Mouse (Mus musculus) heart, adult 18-20 months (tissue): ENCODE measurements around the gene Hipk4. TPM values are rescaled to one million over a fixed set of nuclear protein-coding genes. Genes with fewer than 3 reads are reported as not detected.

ENCODE experiments used
- total RNA-seq, 2 experiments: library from RNA; stranded (reverse); gene quantifications; 2 replicates each; pipeline ENCODE4 v1.2.3; 2021

Gene Hipk4
- total RNA-seq, 2 experiments from 2014 or later, result 0.10 TPM; not detected in 1

Other genes with a start within 250 kb of the Hipk4 start
- gene Ltbp4, start 185.6 kb upstream of the Hipk4 start, total RNA-seq, result 100 to 1,000 TPM; 185 to 206 TPM
- 1 to 10 TPM; 5.6 to 6.3 TPM for gene Shkbp1, start 167.2 kb upstream of the Hipk4 start, total RNA-seq
- not detected for gene Gm20479, start 165.8 kb upstream of the Hipk4 start, total RNA-seq
- under 1 TPM; 0.30 to 0.31 TPM for gene Sptbn4, start 75.6 kb upstream of the Hipk4 start, total RNA-seq
- gene Blvrb, start 75.3 kb upstream of the Hipk4 start, total RNA-seq, result 10 to 100 TPM; 32.4 to 34.3 TPM
- 1 to 10 TPM; 3.3 to 4.3 TPM for gene Sertad3, start 49.5 kb upstream of the Hipk4 start, total RNA-seq
- 1 to 10 TPM; 8.0 to 9.3 TPM for gene Sertad1, start 36.4 kb upstream of the Hipk4 start, total RNA-seq
- gene Prx, start 23.9 kb upstream of the Hipk4 start, total RNA-seq, result under 1 TPM; 0.57 to 0.62 TPM
- 10 to 100 TPM; 29.8 to 30.9 TPM for gene Pld3, start 30.0 kb downstream of the Hipk4 start, total RNA-seq
- 10 to 100 TPM; 63.8 to 64.7 TPM for gene 2310022A10Rik, start 30.0 kb downstream of the Hipk4 start, total RNA-seq
- 100 to 1,000 TPM; 168 to 200 TPM for gene Akt2, start 68.3 kb downstream of the Hipk4 start, total RNA-seq
- gene Ttc9b, start 130.6 kb downstream of the Hipk4 start, total RNA-seq, result not detected
- gene Map3k10, start 151.3 kb downstream of the Hipk4 start, total RNA-seq, result 10 to 100 TPM; 19.1 to 21.7 TPM
- gene Zfp607b, start 166.1 kb downstream of the Hipk4 start, total RNA-seq, result under 1 TPM; 0.69 to 0.85 TPM
- 1 to 10 TPM; 9.0 to 9.1 TPM for gene Zfp60, start 208.1 kb downstream of the Hipk4 start, total RNA-seq